Mouse (Mus musculus) spleen, embryonic (tissue): ENCODE measurements at regions not wholly inside any gene's neighbourhood (a gene's known extent, or its start where the extent isn't known, plus 50 kb on each side); places are given as distances from the start of the nearest gene placed in this dataset.

ENCODE experiments used
- CTCF ChIA-PET: fragments of 350-600 bp; sonication (Branson Sonifier 250); formaldehyde crosslinking; loops from one replicate; lab custom pipeline; 2022; lab: Charles Lee

GRCm38 (mm10) chr12:39729255-39729654 lies 308.6 kb downstream of the Arl4a start:
- CTCF ChIA-PET: no interaction called here

GRCm38 (mm10) chr12:39724172-39724571 lies 313.7 kb downstream of the Arl4a start:
- CTCF ChIA-PET: no interaction called here

GRCm38 (mm10) chr12:39715120-39715519 lies 322.7 kb downstream of the Arl4a start:
- CTCF ChIA-PET: no interaction called here

DNA sequence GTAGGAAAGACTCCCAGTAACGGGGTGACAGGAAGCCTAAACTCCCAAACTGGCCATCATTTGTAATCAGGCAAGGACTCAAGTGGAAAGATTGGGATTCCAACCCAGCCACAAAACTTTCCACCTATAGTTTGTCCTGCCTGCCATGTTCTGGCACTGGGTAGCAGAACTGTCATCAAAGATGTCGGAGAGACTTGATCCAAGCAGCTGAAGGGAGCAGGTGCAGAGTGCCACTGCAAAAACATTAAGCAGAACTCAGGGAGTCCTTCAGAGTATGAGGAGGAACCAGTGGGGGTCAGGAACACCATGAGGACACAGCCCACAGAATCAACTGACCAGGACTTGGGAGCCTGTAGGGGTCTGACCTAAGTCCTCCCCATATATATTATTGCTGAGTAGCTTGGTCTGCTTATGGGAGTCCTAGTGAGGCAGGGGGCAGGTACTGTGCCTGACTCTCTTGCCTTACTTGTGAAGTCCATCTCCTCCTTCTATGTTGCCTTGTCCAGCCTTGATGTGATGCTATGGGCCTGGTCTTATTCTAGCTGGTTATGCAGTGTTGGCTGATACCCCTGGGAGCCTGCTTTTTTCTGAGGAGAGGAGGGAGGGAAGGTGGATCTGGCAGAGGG lies 323.5 kb downstream of the Arl4a start:
- CTCF ChIA-PET: no interaction called here

DNA sequence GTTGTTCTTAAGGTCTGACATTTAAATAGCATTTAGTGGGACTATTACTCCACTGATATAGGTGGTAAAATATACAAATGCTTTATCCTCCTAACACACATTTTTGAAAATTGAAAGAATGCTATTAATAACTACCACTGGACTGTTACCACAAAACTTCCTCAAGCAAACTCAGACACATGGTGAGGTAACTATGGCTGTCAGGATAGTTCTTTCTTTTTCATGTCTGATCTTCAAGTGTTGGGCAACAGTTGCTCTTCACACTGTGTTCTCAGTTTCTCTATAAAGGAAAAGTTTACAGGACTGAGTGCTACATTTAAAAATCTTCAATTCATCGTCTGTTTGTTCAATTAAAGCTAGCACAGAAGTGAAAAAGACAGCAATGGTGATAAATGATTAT lies 326.0 kb downstream of the Arl4a start:
- CTCF ChIA-PET: no interaction called here

DNA sequence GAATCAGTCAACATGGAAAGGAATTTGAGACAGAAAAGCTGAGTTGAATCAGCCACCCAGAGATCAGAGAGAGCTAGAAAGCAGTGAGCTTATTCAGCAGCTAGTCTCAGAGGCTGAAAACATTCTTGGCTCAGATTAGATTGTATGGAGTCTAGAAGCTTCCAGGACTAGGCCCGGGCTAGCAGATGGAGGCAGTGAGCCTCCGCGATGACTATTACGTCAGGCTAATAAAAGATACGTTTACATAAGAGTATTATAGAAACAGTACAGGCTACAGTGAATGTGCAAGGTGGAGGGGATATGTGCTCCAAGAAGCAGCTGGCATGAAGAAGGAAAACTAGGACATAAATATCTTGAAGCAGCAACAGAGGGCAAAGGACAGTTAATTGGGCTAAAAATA lies 328.0 kb downstream of the Arl4a start:
- CTCF ChIA-PET: no interaction called here

DNA sequence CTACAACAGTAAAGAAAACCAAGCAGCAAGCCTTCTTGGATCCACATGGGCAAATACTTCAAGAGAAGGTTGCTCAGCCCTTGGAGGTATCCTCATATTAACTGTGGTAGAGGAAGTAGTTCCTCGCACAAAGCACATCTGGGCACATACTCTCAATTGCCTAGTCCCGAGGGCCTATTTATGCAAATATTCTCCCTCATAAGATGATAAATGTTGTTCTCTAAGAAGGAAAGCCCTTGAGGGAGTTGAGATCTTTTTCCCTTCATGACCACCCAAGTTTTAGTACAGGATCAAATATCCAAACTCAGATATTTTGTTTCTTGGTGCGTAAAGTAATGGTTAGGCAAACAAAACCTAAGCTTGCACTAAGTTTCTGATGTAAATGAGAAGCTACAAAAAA lies 340.6 kb downstream of the Arl4a start:
- CTCF ChIA-PET: no interaction called here

- CTCF ChIA-PET: no interaction called here
These were observed 342.5 kb downstream of the Arl4a start for GRCm38 (mm10) chr12:39695322-39695721.

GRCm38 (mm10) chr12:39692043-39692442 lies 345.8 kb downstream of the Arl4a start:
- CTCF ChIA-PET: no interaction called here

DNA sequence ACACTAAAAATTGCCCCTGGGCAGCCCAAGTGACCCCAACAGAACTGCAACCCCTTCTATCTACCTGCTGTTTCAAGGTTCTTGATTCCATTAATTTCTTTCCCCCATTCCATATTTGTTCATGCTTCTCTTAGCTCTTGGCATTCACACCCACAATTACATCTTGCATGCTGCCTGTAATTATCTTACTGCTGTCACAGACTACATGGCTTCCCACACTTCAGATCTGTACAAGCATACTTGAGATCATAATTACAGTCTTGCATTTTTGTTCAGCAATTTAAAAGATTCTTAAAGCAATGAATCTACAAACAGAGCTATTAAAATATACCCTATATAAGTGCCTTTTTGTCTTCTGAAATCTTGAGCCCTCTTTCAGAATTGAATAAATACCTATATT lies 352.4 kb downstream of the Arl4a start:
- CTCF ChIA-PET: no interaction called here

DNA sequence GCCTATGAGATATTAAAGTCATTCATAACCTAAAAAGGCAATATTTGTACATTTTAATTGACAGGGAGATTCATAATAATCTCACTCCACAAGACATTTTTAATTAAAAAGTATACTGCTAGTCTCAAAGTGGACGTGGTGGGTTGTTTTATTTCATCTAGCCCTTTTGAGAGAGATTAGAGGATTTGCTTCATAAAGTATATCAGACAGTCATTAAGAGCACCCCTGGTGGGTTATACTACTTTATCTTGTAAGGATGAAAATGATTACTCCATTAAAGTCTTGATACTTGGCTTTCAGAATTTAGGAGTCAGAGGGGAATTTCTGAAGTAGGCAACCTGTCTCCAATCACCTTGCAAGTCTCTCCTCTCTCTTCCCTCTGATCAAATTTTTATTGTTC lies 355.7 kb downstream of the Arl4a start:
- CTCF ChIA-PET: no interaction called here

GRCm38 (mm10) chr12:39675608-39676007 lies 362.2 kb downstream of the Arl4a start:
- CTCF ChIA-PET: no interaction called here

DNA sequence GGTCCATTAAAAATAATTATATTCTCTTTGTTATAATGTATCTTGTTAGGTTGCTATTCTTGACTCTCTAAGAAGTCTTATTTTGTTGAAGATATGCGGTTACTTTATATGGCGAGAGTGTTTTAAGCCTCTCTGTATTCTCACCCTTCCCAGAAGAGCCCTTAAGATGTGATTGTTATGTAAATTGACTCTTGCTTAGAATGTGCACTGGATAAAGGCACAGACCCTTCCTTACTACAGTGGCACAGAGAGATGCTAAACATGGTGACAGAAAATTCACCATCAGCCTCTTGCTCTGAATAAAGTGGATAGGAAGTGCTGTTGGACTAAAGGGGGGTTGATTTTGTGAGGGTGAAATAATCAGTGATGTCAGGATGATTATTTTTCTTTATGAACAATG lies 370.1 kb downstream of the Arl4a start:
- CTCF ChIA-PET: no interaction called here

GRCm38 (mm10) chr12:39665448-39665847 lies 372.4 kb downstream of the Arl4a start:
- CTCF ChIA-PET: no interaction called here

GRCm38 (mm10) chr12:39660420-39660819 lies 377.4 kb downstream of the Arl4a start:
- CTCF ChIA-PET: no interaction called here

DNA sequence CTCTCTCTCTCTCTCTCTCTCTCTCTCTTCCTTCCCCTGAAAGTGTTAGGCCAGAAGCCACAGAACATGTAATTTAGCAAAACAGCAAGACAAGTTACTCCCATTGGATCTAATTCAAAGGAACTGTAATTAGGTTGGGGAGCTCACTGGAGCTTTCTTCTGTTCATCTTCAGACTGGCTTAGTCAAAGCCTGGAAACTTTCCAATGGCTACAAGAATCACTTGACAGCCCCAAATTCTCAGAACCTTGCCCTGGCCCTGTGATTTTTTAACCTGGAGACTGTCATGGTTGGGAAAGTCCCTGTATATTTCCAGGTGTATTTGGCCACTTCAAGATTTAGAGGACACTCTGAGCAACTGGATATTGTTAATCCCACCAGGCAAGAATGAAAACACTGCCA lies 381.2 kb downstream of the Arl4a start:
- CTCF ChIA-PET: interaction anchor here (0.6 kb wide), 1 partner anchor 513 kb away, joined by 3 read pairs; no protein-coding TSS in a partner anchor

DNA sequence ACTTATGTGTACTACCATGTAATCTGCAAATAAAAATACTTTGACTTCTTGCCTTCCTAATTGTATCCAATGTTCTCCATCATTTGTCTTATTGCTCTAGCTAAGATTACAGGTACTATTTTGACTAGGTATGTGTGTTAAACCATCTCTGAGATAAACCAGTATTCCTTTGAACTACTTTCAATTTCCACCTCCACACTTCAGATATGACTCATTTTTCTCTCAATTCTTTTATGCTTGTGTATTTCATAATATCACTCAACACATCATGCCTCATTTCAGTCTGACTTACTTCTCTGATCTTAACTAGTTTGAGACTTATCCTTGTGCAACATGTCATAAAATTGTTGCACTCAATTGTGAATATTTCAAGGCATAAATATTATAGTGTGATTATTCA lies 388.9 kb downstream of the Arl4a start:
- CTCF ChIA-PET: no interaction called here

DNA sequence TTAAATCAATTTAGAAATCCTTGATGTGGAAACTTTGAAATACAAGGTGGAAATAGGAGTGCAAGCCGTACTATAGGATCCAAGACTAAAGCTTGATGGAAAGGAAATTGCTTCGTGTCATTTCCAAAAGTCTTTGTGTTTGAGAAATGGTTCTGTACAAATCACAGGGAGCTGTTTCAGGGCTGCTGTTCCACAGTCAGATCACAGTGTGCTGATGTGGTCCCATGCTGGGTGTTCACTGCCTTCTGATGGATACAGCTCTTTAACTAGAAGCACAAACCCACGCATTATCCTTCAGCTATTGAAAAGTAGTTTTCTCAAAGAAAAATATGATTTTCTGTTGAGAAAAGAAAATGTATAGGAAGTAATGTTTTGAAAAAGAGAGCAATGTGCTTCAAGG lies 391.3 kb downstream of the Arl4a start:
- CTCF ChIA-PET: no interaction called here

DNA sequence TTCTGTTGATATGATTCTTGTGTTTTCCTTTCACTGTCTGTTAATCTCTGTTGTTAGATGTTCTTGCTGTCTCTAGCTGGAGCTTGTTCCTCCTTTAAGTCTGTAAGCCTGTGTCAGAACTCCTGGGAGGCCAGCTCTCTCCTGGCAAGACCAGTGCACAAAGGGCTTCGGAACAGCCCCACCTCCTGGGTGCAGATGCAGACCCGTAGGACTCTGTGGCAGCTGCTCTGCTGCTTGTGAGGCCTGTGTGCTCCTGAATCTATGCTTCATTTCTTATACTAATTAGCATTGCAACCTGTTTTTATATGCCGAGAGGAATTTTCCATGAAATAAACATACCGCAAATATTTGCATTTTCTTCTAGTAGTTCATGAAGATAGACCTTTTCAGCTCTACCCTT lies 392.2 kb downstream of the Arl4a start:
- CTCF ChIA-PET: no interaction called here

- CTCF ChIA-PET: no interaction called here
These were observed 398.6 kb downstream of the Arl4a start for GRCm38 (mm10) chr12:39639246-39639645.

- CTCF ChIA-PET: no interaction called here
These were observed 403.5 kb downstream of the Arl4a start for GRCm38 (mm10) chr12:39634337-39634736.

GRCm38 (mm10) chr12:39621266-39621665 lies 416.6 kb downstream of the Arl4a start:
- CTCF ChIA-PET: no interaction called here

GRCm38 (mm10) chr12:39605289-39605688 lies 432.5 kb downstream of the Arl4a start:
- CTCF ChIA-PET: no interaction called here

- CTCF ChIA-PET: no interaction called here
These were observed 433.1 kb downstream of the Arl4a start for GRCm38 (mm10) chr12:39604723-39605122.
